In genomic region chr12:16550983-16551454, GRCm38 (mm10) we compare ENCODE assay signal across 12 mouse cellular contexts. TPM values are rescaled to one million over a fixed set of nuclear protein-coding genes. Genes with fewer than 3 reads are reported as not detected.
DNase-seq lines count a peak whose midpoint lies in the region; ATAC-seq and TF ChIP-seq lines count a peak whose summit lies in the region.
"Had no signal": no experiment of that assay in that cellular context is flagged by ENCODE, and none has a peak within 500 bp of the region (broad histone marks: within the 10 kb centered on the region; RNA-seq: fewer than 3 reads in every experiment).

No protein-coding gene starts in this region.

- H3K4me3 ChIP-seq in heart, embryonic 14.5 days (ENCODE audit: control insufficient read depth in 1 of 2, insufficient read depth in 1 of 2, low read depth in 1 of 2, low read length in 2 of 2): no peak overlapping the region
- no peak overlapping the region for H3K4me3 ChIP-seq in lung, postnatal 0 days (ENCODE audit: low read depth, low read length)
- H3K4me3 ChIP-seq: lung, embryonic 15.5 days; neural tube, embryonic 12.5 days; stomach, embryonic 15.5 days had no signal

- intact Hi-C loops in gastrocnemius, postnatal 36 days (cut with DNase I): no loop called here

- peak overlapping the region; percentile 17; the same call in 1 of the 2 replicates for H3K4me2 ChIP-seq in heart, embryonic 14.5 days (ENCODE audit: low read length)
- no peak overlapping the region for H3K4me2 ChIP-seq in lung, postnatal 0 days (replicated peaks; ENCODE audit: low read depth, low read length)
- H3K4me2 ChIP-seq: lung, embryonic 15.5 days; neural tube, embryonic 12.5 days; stomach, embryonic 15.5 days had no signal

- H3K27ac ChIP-seq in heart, embryonic 14.5 days (replicated peaks in 1 of 2; ENCODE audit: control insufficient read depth in 1 of 2, insufficient read depth in 1 of 2, low read depth in 2 of 2, low read length in 2 of 2): no peak overlapping the region
- H3K27ac ChIP-seq in lung, postnatal 0 days (ENCODE audit: low read length): no peak overlapping the region
- H3K27ac ChIP-seq: kidney, postnatal 0 days; lung, embryonic 15.5 days; neural tube, embryonic 12.5 days; stomach, embryonic 15.5 days had no signal

- TF ChIP-seq EP300 in lung, postnatal 0 days (IDR thresholded peaks at IDR 0.05): no peak

- no peaks in the 10 kb centered on the region for H3K9me3 ChIP-seq in heart, embryonic 14.5 days (ENCODE audit: control insufficient read depth, low read length)
- no peaks in the 10 kb centered on the region for H3K9me3 ChIP-seq in lung, postnatal 0 days (ENCODE audit: low read length)
- H3K9me3 ChIP-seq: lung, embryonic 15.5 days; neural tube, embryonic 12.5 days; stomach, embryonic 15.5 days had no signal

- no peak overlapping the region for H3K9ac ChIP-seq in heart, embryonic 14.5 days (ENCODE audit: low read length)
- H3K9ac ChIP-seq in lung, postnatal 0 days (replicated peaks; ENCODE audit: low read depth): no peak overlapping the region
- H3K9ac ChIP-seq: lung, embryonic 15.5 days; neural tube, embryonic 12.5 days; stomach, embryonic 15.5 days had no signal

- TF ChIP-seq CTCF in lung, postnatal 0 days (IDR thresholded peaks at IDR 0.05): no peak

- DNase-seq in gastrocnemius, adult 18-20 months (ENCODE audit: low spot score): peak; percentile 53
- DNase-seq in gastrocnemius, postnatal 36 days: no peak
- peak; percentile 64 for DNase-seq in brain, embryonic 18.5 days (ENCODE audit: low read depth, low spot score)
- DNase-seq in layer of hippocampus, postnatal 25 days (ENCODE audit: extremely low spot score in 1 of 2, low spot score in 1 of 2): peak; percentile 41 to 47
- no peak for DNase-seq in testis, postnatal 10 days (ENCODE audit: low spot score)
- no peak for DNase-seq in adrenal gland, postnatal 14 days
- DNase-seq in lung, postnatal 0 days (ENCODE audit: low spot score): no peak

- no peaks in the 10 kb centered on the region for H3K27me3 ChIP-seq in heart, embryonic 14.5 days (ENCODE audit: control insufficient read depth, insufficient read depth, low read length)
- no peaks in the 10 kb centered on the region for H3K27me3 ChIP-seq in lung, postnatal 0 days (replicated peaks; ENCODE audit: insufficient read depth, low read length)
- H3K27me3 ChIP-seq: lung, embryonic 15.5 days; neural tube, embryonic 12.5 days; stomach, embryonic 15.5 days had no signal

- WGBS in heart, embryonic 14.5 days: 48% methylated on average over 12 of the region's 12 CpGs
- 72% methylated on average over 12 of the region's 12 CpGs for WGBS in lung, postnatal 0 days

- no peak for ATAC-seq in heart, embryonic 14.5 days (ENCODE audit: insufficient number of reproducible peaks, insufficient read depth, low FRiP score, low read depth)
- ATAC-seq in lung, postnatal 0 days: no peak

- H3K4me1 ChIP-seq in heart, embryonic 14.5 days (ENCODE audit: control insufficient read depth in 2 of 2, insufficient read depth in 2 of 2, low read length in 2 of 2): peaks cover 18 to 31% of the 10 kb centered on the region in 2 experiments
- no peaks in the 10 kb centered on the region for H3K4me1 ChIP-seq in lung, postnatal 0 days (ENCODE audit: insufficient read depth, low read depth, low read length)
- H3K4me1 ChIP-seq: lung, embryonic 15.5 days; stomach, embryonic 15.5 days had no signal

- peaks cover 38% of the 10 kb centered on the region for H3K36me3 ChIP-seq in heart, embryonic 14.5 days (ENCODE audit: control insufficient read depth, insufficient read depth, low read length)
- H3K36me3 ChIP-seq in lung, postnatal 0 days (ENCODE audit: insufficient read depth, low read length): peaks cover 9% of the 10 kb centered on the region; the same call in 1 of the 2 replicates
- H3K36me3 ChIP-seq: stomach, embryonic 15.5 days had no signal

RNA-seq across cellular contexts. Expression of gene Lpin1, which starts 59.7 kb away (rescaled TPM):
- 100 to 1,000 TPM; 212 to 245 TPM for total RNA-seq in gastrocnemius, adult 18-20 months (2021)
- total RNA-seq in gastrocnemius, postnatal 36 days (2021): 100 to 1,000 TPM; 227 to 246 TPM
- polyA plus RNA-seq in heart, embryonic 14.5 days (2014; fragmentation: Nextera tagmentation; extraction: Ambion mirVana): 7.4 and 7.9 TPM in 2 replicates
- 10 to 100 TPM; 22.8 to 24.0 TPM for total RNA-seq in layer of hippocampus, postnatal 25 days (2021)
- total RNA-seq in adrenal gland, postnatal 14 days (2021): 135 and 224 TPM in 2 replicates
- 7.3 and 9.0 TPM in 2 replicates for polyA plus RNA-seq in lung, postnatal 0 days (2015; fragmentation: Nextera tagmentation; extraction: Ambion mirVana)

Comparison
In these comparisons a context has a peak if more than half of its experiments do, and no peak if none do; other contexts are left out.
1. DNase-seq: peak in gastrocnemius, adult 18-20 months (single experiment), brain, embryonic 18.5 days (single experiment) and layer of hippocampus, postnatal 25 days (2 of 2); none in gastrocnemius, postnatal 36 days (0 of 2), testis, postnatal 10 days (single experiment), adrenal gland, postnatal 14 days (single experiment) and lung, postnatal 0 days (single experiment).